11 mouse cellular contexts compared by ENCODE assay signal in genomic region chr16:85215846-85216245, GRCm38 (mm10). TPM values are rescaled to one million over a fixed set of nuclear protein-coding genes. Genes with fewer than 3 reads are reported as not detected.
DNase-seq lines count a peak whose midpoint lies in the region.
"Had no signal": no experiment of that assay in that cellular context is flagged by ENCODE, and none has a peak within 500 bp of the region (broad histone marks: within the 10 kb centered on the region; RNA-seq: fewer than 3 reads in every experiment).

No protein-coding gene starts in this region.

- DNase-seq in heart, adult 11 months = peak; percentile 54
- DNase-seq in heart, adult 9 months (ENCODE audit: low spot score in 2 of 2) = no peak
- DNase-seq in lung, postnatal 10 days = peak; percentile 2
- DNase-seq in lung, postnatal 14 days = no peak
- DNase-seq in layer of hippocampus, postnatal 14 days (ENCODE audit: low spot score in 2 of 2) = peak; percentile 7 to 23
- peak; percentile 40 for DNase-seq in telencephalon, adult 2 months (ENCODE audit: low read depth, low spot score)
- no peak for DNase-seq in yolk sac, embryonic 10.5 days (ENCODE audit: low spot score)
- no peak for DNase-seq in spleen, postnatal 4 days (ENCODE audit: low spot score in 2 of 2)
- DNase-seq: cerebellum, adult 18-20 months; kidney, adult 18-20 months; thymus, adult 2 months had no signal

RNA-seq across cellular contexts. Expression of gene App, which starts 42.3 kb away (rescaled TPM):
- total RNA-seq in layer of hippocampus, postnatal 14 days (2021) = 1,000 to 10,000 TPM; 1,197 to 1,205 TPM

Comparison
In these comparisons a context has a peak if more than half of its experiments do, and no peak if none do; other contexts are left out.
1. DNase-seq: peak in heart, adult 11 months (single experiment), lung, postnatal 10 days (single experiment), layer of hippocampus, postnatal 14 days (2 of 2) and telencephalon, adult 2 months (single experiment); none in heart, adult 9 months (0 of 2), lung, postnatal 14 days (single experiment), yolk sac, embryonic 10.5 days (single experiment) and spleen, postnatal 4 days (0 of 2).